Mouse (Mus musculus) v-Abl transformed pro-B cells (cell line): ENCODE measurements around the gene Fam43b.

Experiments
- in situ Hi-C, 2 experiments: fragments of 400-800 bp; cut with MboI; formaldehyde crosslinking; loops; one replicate each; pipeline ENCODE4 v1.15.1; 2025; ENCODE audit not compliant: unreplicated experiment in 2 of 2

Fam43b gene

DNA sequence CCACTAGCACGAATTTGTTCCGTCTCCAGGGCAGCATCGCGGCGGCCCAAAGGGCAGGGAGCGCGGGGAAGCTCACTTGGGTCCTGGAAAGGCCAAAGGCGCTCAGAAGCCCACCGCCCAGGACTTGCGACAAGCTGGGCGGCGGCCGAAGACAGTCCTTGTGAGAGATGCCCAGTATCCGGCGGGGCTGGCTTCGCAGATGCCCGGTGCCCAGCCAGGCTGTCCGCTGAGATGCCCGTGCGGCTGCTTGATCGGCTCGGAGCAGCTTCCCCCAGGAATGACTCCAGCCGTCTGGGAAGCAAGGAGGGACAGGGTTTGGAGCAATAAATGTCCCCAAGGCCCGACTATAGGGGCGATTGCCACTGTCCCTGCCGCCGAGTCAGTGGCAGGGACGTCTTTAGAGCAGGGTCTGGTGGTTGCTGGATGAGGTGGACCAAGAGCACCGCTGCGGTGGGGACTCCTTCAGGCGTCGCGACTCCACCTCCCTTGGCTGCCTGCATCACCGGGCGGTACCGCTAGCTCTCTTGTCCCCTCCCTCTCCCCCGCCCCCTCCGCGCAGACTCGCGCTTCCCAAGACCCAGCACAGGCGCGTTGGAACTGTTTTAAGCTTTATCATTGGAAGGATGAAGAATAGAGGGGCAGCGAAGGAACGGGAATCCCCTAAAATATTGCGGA is at the start of gene Fam43b:
Fam43b (minus strand) TSS at position 558 of the 675 bp plus-strand sequence.
- in situ Hi-C loops: no loop called here

DNA sequence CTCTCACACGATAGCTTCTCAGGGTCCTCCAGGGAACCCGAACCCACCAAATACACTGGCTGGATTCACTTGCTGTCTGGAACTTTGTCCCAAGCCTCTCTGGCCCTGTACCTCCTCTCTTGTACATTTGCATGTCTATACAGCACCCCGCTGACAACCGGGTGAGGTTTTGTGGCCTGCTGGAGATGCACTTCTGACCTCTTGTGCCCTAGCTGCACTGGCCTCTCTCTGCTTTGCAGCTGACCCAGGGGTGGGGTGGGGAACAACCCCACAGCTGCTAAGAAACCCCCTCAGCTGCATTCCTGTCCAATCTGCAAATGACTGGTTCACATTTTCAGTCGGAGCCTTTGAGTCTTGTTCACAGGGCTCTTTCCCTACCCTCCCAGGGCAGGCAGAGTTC is 48.6 kb upstream of the Fam43b start:
- in situ Hi-C loops: loop anchor here (5.0 kb wide), 4 partner anchors 117 to 407 kb away; no protein-coding TSS in a partner anchor

DNA sequence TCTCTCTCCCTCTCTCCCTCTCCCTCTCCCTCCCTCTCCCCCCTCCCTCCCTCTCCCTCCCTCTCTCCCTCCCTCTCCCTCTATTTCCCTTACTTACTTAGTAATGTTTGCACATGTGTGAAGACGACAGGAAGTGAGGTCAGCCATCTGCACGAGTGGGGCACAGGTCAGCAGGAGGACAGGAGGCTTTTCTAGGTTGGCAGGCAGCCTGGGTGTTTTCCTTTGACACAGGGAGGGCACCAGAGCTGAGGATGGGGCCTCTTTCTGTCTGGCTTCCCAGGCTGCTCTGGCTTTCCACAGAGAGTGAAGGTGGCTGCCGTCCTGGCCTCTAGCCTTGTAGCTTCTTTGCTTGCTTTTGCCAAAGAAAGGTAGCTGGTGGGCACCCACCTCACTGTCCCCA is 43.7 kb upstream of the Fam43b start:
- in situ Hi-C loops: loop anchor here in 1 of 2 experiments (5.0 kb wide), 1 partner anchor 412 kb away; no protein-coding TSS in a partner anchor

DNA sequence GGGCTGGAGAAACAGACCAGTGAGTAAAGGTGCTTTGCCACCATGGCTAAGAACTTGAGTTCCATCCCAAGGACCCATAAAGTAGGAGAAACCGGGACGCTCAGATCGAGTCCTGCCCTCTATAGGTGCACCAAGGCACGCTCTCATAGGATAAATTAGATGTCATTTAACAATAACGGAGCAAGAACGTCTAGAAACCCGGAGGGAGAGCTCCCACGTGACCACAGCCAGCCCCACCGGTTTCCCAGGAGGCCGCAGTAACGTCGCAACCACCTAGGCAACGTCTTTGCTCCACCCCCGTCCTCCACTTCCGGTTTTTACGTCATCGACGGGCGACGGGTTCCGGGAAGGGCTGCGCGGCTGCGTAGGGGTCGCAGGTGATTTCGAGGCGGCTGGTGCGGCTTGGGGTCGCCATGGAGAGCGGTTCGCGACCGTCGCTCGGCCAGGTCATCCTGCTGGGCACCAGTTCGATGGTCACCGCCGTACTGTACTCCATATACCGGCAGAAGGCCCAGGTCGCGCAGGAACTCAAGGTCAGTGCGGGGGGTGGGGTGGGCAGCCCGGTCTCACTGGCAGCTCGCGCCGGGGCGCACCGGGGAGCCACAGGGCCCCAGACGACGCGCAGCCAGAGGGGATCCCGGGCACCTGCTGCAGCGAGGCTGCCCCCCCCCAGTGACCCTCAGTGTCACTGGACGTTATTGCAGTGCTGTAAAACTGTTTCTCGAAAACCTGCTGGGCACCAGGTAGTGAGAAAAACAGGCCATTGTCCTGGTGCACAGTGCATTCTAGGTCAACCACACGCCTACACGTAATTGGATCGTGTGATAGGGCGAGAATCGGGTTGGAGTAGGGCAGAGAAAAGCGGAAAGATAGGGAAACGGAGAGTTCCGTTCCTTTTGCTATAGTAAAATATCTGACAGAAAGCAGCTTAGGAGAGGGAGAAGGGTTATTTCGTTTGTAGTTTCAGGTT is 38.3 kb upstream of the Fam43b start, which contains the start of gene Mul1:
Mul1 (plus strand) TSS at position 325 of the 970 bp plus-strand sequence.
- in situ Hi-C loops: loop anchor here in 1 of 2 experiments (5.0 to 10.0 kb wide), 2 partner anchors 107 to 590 kb away; partner anchors contain the start of gene Pink1

DNA sequence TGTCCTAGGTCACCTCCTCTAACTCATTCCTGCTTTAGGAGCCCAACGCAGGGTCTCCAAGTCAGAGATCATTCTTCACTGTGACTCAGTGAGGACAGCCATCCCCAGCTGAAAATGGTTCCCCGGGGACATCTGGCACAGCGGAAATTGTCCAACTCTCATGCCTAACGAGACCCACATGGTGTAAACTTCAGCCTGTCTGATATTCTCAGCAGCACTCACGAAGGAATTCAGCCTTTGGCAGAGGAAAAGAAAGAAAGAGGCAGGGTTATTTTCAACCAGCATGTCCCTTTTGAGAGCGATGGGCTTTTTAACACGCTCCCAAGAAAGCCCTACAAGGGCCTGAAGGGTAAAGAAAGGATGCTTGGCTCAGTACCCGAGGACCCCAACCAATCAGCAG is 35.0 kb upstream of the Fam43b start:
- in situ Hi-C loops: loop anchor here in 1 of 2 experiments (5.0 to 10.0 kb wide), 2 partner anchors 104 to 587 kb away; partner anchors contain the start of gene Pink1

DNA sequence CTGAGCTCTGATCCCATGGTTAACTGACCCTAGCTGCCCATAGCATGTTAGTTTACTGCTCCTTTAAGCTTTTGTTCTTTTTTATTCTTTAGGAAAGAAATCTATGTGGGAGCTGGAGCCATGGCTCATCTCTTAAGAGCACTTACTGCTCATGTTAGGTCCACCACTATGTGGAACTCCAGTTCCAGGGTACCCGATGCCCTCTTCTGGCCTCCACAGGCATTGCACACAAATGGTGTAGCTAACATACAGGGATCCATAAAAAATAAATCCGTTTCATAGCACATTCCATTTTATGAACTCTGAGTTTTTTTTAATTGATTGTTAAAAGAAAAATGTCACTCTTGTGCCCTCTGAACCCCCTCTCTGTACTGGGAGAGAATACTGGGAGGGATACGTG is 33.5 kb upstream of the Fam43b start:
- in situ Hi-C loops: loop anchor here (5.0 to 10.0 kb wide), 4 partner anchors 102 to 585 kb away; partner anchors contain the start of gene Pink1 (in 1 of the 2)

DNA sequence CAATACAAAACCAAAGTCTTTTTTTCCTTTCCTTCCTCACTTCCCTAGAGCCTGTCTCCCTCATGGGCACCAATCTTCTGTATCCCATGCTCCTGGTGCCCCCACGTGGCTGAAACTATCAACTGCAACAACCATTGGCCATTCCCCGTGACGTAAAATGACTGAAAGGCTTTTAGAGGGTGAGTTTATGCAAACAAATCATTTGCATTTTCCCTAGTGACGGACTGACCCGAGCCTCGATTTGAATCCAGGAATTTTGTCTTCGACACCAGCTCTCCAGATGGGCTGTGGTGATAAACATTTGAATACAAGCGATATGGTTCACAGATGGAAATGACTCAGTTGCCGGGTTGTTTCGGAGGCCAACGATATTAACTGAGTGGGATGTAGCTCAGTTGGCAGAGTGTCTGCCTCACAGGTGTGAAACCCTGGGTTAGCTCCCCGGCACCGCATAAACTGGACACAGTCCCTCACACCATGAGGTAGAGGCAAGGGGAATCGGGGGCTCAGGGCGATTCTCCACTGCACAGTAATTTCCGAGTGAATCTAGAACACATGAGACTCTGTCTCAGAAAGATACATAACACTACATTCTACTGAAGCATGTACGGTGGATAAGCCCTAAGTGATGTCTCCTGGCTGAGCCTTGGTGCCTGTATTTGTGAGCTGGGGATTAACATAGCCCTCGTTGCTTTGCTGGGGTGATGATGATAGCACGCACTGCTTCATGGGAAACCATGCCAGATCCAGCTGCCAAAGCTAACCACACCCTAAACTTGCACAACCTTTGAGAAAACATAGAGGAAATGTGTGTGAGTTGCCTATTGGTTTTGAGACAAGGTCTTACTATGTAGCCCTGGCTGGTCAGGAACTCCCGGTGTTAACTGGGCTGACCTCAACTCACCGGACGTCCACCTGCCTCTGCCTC is 30.7 kb upstream of the Fam43b start:
- in situ Hi-C loops: loop anchor here (5.0 to 10.0 kb wide), 2 partner anchors 110 to 462 kb away; no protein-coding TSS in a partner anchor

DNA sequence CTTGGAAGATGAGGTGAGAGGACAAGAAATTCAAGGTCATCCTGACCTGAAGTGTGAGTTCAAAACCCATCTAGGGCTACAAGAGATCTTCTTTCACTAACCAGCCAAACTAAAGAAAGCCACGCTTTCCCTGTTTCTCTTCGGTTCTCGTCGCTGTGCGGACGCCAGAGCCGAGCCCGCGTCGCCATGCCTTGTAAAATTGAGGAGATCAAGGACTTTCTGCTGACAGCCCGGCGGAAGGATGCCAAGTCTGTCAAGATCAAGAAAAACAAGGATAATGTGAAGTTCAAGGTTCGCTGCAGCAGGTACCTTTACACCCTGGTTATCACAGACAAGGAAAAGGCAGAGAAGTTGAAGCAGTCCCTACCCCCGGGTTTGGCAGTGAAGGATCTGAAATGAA is 29.3 kb upstream of the Fam43b start:
- in situ Hi-C loops: loop anchor here (5.0 to 10.0 kb wide), 2 partner anchors 108 to 461 kb away; no protein-coding TSS in a partner anchor

DNA sequence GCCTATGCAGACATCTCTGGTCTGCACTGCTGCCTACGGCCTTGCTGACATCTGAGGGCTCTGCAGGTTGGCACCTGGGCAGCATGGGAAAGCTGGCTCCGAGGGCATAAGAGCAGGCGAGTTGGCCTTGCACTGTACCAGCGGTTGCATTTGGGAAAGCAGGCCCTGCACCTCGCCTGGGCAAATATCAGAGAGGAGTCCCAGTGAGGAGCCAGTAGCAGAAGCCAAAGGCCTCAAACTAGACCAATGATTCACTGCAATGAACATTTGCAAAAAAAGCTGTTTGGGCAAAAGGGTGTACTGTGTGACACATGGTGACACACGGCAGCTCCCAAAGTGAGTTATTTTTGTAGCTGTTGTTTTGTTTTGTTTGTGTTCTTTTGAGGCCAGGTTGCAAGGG is 28.7 kb upstream of the Fam43b start:
- in situ Hi-C loops: loop anchor here (5.0 to 10.0 kb wide), 2 partner anchors 108 to 460 kb away; no protein-coding TSS in a partner anchor

DNA sequence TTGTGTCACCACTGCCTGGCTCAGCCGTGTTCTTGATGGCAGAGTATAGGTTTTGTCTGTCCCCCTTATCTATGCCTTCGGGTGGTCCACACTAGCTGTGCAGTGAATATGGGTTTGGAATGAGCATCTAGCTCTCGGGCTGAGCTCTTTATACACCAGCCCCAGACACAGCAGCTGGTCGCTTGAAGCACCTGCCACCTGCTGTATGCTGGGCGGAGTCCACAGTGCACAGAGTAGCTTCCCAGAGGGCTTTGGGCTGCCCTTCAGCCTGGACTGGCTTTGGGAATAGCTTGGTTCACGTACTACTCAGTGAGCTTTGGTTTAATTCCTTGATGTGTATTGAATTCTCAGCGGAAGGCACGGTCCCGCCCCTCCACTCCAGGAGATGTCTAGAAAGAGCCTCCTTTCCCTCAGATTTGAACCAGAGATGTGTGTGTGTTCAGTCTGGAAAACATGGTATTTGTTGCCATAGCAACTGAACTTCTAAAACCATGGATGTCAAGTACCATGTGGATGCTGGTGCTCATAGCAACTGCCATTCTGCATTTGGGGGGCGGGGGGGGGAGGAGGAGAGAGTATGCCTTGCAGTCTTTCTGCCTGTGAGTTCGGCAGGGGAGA is 22.1 kb upstream of the Fam43b start:
- in situ Hi-C loops: loop anchor here (25.0 kb wide), 2 partner anchors 256 to 731 kb away; no protein-coding TSS in a partner anchor

DNA sequence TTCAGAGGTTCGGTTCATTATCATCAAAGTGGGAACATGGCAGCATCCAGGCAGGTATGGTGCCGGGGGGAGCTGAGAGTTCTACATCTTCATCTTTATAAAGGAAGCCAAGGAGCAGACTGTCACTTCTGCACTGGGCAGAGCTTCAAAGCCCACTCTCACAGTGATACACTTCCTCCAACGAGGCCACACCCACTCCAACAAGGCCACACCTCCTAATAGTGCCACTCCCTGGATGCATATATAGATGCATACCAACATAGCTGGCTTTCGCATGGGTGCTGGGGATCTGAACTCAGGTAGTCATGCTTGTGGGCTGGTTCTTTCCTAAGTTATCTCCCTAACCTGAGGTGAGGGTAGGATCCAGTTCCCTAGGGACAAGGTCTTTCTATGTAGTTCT is 21.6 kb upstream of the Fam43b start:
- in situ Hi-C loops: loop anchor here (25.0 kb wide), 2 partner anchors 256 to 731 kb away; no protein-coding TSS in a partner anchor

DNA sequence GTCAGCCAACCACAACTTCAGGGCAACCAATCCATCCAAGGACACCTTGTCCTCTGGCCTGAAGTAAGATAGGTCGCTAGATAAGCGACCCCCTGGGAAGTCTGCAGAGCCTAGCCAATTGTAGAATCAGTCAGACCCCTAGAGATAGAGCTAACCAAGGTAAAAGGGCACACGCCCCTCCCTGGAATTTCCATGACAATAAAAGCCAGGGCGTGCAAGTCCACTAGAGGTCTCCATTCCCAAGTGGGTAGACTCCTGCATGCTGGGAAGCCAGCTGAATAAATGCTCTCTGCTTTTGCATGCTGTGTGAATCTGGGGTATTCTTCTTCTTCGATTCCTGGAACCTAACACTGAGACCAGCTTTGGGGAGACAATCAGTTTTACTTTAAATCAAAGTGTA is 20.1 kb upstream of the Fam43b start:
- in situ Hi-C loops: loop anchor here (25.0 kb wide), 2 partner anchors 254 to 729 kb away; no protein-coding TSS in a partner anchor

DNA sequence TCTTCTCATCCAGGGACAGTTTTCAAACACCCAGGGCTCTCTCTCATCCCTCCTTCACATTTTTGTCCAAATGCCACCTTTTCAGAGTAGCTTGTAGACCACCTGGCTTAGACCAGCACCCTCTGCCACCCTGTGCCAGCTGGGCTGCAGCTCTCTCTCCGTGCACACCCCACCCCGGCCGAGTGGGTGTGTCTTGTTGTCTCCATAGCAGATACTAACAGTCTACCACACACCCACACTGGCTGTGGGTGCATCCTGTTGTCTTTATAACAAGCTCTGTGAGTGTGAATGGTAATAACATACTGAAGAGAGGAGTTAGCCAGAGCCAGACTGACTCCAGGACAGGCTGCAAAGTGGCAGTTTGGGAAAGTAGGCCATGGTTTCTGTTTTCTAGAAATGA is 19.7 kb upstream of the Fam43b start:
- in situ Hi-C loops: loop anchor here (25.0 kb wide), 2 partner anchors 254 to 729 kb away; no protein-coding TSS in a partner anchor

DNA sequence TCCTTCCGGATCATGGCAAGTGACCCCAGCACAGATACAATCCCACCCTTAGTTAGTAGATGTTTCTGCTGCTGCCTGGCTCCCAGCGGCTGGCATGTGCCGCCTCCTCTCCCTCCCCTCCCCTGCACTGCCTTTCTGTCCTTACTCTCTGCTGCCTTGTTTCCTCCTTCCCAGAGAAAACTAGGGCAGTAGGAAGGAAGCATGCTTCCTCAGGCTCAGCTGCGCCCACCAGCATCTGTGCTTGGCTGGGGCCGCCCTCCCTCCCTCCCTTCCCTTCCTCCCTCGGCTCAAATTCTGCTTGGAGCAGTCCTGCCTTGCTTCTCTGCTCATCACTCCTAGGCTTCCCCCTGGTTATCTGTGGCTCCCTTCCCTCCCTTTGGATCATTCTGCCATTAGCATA is 18.4 kb upstream of the Fam43b start:
- in situ Hi-C loops: loop anchor here (25.0 kb wide), 2 partner anchors 252 to 727 kb away; no protein-coding TSS in a partner anchor

DNA sequence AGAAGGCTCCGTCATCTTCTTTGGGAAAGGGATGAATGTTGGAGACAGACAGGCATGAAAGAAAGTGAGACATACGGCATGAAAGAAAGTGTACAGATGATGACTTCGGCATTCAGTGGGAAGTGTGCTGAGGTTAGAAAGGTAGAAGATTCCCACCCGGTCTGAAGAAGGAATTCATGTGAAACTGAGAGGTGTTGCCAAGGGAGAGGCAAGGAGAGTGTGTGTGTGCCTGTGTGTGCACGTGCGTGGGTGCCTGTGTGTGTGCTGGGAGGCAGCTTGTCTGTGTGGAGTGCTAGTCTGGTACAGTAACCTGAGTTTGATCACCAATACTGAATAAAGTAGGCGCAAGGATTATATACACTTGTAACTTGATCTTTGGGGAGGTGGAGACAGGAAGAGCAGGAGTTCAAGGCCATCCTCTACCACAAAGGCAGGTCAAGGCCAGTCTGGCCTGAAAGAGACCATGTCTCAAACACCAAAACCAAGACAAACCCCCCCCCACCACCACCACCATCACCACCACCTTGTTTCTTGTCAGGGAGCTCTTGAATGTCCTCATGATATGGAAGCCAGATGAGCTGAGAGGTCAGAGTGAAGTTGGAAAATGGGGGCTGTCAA is 15.3 kb upstream of the Fam43b start:
- in situ Hi-C loops: loop anchor here (25.0 kb wide), 2 partner anchors 249 to 724 kb away; no protein-coding TSS in a partner anchor

DNA sequence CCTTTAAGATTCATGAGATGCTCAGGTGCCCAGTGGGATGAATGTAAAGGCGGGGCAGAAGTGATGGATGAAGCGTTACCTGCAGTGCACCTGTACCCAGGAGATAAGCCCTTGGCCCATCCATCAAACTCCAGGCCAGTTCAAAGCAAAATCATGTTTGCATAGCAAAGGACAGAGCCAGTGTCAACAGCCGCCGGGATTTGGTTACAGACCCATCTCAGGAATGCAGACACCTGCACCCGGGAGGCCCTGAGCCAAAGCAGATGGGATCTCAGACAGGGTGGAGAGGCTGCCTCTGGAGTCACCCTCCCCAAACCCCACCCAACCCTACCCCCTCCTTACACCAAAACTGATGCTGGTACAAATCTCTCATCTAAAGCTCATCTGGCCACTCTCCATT is 14.7 kb upstream of the Fam43b start:
- in situ Hi-C loops: loop anchor here (25.0 kb wide), 2 partner anchors 249 to 724 kb away; no protein-coding TSS in a partner anchor

DNA sequence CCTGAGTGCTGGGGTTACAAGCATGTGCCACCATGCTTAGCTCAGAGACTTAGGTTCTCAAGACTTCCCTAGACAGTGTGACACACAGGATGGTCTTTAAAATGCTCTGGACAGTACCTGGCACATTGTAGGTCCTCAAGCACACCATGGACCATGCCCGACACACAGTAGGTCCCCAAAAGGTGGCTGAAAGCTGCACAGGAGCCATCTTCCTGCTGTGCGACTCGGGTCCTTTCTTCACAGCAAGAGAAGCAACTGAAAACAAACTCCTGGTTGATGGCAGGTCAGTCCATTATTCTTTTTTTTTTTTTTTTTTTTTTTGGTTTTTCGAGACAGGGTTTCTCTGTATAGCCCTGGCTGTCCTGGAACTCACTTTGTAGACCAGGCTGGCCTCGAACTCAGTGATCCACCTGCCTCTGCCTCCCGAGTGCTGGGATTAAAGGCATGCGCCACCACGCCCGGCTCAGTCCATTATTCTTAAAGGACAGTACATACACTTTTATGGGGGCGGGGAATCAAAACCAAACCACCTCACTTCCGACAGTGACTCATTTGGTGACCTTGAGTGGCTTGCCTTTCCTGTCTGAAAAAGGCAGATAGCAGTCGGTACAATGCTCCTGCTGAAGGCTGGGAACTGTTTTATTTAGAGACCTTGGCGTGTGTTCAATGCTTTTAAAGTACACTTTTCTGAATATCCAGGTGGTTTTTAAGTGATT is 11.3 kb upstream of the Fam43b start:
- in situ Hi-C loops: loop anchor here (25.0 kb wide), 2 partner anchors 245 to 720 kb away; no protein-coding TSS in a partner anchor

DNA sequence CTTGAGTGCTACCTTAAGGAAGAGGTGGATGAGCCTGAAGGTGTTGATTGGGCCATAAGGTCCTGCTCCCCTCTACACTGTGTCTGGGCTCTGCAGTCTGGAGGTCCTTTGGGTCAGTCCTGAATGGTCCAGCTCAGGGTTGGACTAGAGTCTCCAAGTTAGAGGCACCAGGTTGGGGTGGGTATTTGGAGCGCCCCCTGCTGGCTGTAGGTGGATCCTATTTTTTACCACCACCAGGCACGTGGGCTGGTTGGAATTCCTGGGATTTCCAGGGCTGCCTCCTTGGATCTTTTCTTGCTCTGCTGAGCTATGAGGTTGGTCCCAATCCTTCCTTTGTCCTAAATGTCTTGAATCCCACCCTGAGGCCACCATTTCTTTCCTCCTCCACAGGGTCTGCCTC is 8.5 kb upstream of the Fam43b start:
- in situ Hi-C loops: loop anchor here (25.0 kb wide), 2 partner anchors 243 to 718 kb away; no protein-coding TSS in a partner anchor
